Mouse (Mus musculus) left cerebral cortex, postnatal 25 days (tissue): ENCODE data around the gene Lrrc9. TPM values are rescaled to one million over a fixed set of nuclear protein-coding genes. Genes with fewer than 3 reads are reported as not detected.
A peak's percentile ranks its signal among the peaks of the same experiment; 100 is the strongest.

Experiments
- DNase-seq, 2 experiments: peaks; one replicate each; pipeline ENCODE4 v3.0.0; 2022; ENCODE audit warnings: low spot score in 2 of 2, mixed read lengths in 1 of 2
- intact Hi-C: fragments of 180-260 bp; cut with DNase I; formaldehyde crosslinking; loops from one replicate; pipeline ENCODE4 v1.15.1; 2025
- total RNA-seq, 2 experiments: library from RNA; stranded (reverse); gene quantifications; 2 replicates each; pipeline ENCODE4 v1.2.3; 2021

Lrrc9 gene
- total RNA-seq, 2 experiments from 2014 or later, result 1.3 to 2.4 TPM

DNA sequence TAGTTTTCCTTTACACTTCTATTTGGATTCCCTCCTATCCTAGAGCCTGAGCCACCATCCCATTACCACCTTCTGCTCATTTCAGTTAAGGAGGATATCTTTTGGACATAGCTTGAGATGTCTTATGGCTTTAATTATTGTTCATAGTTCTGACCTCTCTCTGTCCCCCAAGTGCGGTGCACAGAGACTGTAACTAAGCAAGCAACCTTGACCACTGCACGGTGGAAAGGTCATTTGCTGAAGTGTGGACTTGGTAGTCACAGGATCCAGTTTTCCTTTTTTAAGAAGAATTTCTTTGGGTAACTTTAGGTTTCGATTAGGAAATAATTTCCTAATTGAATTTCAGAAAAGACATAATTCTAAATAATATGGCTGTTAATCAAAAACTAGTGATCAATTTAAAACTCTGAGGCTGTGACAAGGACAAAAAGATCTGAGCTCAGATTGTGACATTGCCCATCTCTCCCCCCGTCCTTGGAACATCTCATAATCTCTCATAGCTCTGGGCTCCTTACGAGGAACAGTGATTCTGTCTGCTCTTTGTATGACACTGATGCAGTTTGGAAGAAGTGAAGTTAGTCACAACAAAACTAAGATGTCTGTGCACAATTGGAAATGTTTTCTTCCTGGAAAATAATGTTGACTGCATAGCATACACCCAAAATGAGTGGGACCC is 24.3 kb downstream of the Lrrc9 start:
- intact Hi-C loops, result no loop called here
- DNase-seq, result no peak

DNA sequence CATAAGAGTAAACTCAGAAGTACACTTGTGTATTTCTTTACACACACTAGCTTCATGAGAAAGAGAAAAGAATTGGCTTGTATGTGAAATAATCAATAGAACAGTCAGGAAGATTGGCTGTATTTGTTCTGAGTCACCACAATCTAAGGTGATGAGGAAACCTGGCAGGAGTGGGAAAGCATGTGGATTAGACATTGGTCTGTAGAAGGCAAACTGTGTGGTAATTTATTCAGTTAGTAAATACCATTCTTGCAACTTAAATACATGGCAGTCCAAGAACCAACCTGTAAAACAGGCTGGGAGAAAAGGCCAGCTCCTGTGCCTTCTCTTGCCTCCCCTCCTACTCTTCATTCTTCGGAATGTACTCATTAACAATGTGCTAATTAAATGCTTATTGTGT is 25.6 kb downstream of the Lrrc9 start:
- intact Hi-C loops, result no loop called here
- DNase-seq, result no peak

DNA sequence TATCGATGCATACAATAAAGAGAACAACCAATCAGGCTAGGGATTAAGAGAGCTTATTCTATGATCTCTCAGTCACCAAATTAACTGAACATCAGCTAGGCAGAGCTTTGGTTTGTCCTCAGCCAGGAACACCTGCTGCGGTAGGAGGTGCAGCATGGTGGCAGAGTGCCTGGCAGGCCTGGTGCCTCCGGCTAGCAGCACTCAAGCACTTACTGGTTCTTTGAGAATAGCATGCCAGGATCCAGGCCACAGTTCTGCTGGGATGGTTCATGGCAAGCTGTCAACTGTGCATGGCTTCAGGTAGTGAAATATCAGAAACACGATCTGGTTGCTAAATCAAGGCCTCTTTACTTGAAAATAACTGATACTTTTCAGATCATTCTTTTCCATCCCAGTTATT is 26.1 kb downstream of the Lrrc9 start:
- intact Hi-C loops, result no loop called here

DNA sequence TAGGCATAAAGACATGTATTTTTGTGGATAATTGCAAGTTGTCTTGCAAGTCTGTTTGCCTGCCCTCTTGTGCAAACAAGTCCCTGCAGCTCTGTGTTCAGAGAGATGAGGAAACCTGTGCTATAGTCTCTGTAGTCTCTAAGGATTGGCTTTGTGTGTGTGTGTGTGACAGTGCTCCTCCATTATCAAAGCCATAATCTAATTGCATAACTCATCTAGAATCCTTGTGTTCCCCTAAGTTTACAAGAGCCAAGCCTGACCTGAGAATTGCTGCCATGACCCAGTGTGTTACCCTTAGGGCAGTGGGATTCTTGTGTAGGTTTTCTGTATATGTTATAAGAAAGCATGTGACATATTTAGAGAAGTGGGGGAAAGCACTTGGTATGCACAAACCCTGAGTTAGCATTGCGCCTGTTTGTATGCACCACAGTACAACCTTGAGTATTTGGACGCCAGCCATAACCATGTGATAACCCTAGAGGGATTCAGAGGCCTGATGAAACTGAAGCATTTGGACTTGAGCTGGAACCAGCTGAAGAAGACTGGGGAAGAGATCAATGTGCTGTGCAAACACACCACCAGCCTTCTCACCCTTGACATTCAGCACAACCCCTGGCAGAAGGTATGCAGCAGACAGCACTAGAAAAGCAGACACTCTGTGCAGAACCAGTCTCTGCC is 35.2 kb downstream of the Lrrc9 start:
- no peak for DNase-seq
- intact Hi-C loops, result no loop called here

More for the DNA sequence above, 26.1 kb downstream of the Lrrc9 start:
- no peak for DNase-seq

DNA sequence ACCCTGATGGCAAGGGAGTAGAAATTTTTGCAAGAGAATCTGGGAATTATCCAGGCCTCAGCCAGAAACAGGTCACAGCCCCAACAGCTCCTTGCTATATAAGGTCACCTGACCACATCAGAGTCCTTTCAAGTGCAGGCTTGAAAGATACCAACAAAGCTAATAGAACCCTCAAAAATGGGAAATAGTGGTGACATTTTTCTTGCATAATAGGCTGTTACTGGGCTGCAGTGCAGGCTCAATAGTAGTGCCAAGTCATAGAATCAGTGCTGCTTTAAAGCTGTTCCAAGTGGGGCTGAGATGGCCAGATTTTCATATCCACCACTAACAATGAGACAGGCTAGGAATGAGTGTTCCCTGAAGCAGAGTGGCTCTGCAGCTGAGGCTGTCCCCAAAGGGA is 40.6 kb downstream of the Lrrc9 start:
- intact Hi-C loops, result no loop called here

DNA sequence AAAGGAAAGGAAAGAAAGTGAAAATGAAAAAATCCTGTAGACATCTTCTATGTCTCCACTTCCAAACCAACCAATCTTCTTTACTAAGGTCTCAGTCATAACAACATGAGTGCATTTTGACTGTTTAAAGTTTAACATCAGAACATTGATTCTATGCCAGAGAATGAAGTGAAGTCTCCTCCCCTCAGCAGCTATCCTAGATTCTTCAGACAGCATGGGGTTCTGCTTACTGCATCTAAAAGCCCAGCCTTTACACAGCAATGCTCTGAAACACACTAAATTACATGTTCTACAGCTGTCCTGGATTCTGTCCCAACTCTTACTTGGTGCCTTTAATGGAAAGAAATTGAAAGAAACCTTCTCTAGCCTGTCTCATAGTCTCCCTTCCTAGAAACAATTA is 43.2 kb downstream of the Lrrc9 start:
- intact Hi-C loops, result no loop called here
- no peak for DNase-seq

More for the DNA sequence above, 40.6 kb downstream of the Lrrc9 start:
- DNase-seq, result peak in 1 of 2 experiments; percentile 18

DNA sequence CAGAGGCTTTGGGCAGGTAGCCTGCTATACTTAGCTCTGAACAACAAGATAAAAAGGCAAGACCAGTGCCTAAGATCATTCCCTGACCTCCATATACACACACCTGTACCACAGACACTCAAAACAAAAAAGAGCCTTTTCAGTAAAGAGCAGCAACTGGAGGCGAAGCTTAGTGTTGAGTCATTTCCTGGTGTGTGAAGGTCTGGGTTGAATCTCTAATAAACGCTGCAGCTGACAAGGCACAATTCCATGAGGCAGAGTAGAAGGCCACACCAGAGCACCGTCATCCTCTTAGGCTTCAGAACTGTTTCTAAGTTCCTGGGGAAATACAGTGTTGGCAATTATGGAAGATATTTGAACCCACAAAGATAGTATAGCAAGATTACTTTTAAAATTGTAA is 45.8 kb downstream of the Lrrc9 start:
- intact Hi-C loops, result no loop called here

DNA sequence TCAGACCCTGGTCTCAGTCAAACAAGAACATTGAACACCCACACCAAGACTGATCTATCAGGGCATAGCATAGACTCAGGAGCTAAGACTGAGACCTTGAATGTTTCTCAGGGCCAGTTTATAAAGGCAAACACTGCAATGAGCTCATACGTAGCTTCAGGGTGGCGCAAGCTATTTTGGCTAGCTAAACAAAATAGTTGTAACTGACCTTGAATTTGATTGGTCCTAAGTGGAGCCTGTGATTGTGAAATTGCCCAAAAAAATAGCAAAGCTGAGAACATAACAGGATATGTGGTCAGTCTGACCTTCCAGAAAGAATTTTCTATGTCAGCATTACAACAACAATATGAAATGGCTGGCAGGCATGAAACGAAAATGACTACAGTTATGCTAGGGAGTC is 48.3 kb downstream of the Lrrc9 start:
- DNase-seq, result no peak
- intact Hi-C loops, result no loop called here

More for the DNA sequence above, 45.8 kb downstream of the Lrrc9 start:
- DNase-seq, result no peak

DNA sequence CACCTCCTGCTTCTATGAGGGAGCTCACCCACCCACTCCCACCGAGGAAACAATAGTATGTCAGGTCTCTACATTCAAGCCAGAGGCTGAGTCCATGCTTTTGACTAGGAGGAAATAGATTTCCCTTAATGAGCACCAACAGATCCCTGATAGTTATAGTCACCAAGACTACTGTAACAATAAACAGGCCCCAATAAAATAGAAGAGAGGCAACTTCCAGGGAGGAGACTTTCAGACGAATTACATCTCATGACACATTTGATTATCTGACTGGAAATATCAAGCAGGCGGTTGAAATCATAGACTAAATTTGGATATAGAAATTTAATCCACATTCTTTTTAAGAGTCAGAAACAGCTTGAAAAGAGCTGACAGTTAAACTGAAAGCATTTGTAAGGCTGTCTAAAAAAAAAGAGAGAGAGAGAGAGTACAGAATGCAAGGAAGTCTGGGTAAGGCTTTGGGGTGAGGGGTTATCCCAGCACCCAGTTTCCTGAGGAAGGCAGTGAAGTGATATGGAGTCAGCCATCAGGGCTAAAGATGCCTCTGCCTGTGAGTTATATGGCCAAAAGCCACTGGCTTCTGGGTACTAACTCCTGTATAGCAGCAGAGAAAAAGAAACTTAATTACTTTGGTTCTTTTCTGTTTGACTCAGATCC is 49.5 kb downstream of the Lrrc9 start:
- no peak for DNase-seq
- intact Hi-C loops, result no loop called here

DNA sequence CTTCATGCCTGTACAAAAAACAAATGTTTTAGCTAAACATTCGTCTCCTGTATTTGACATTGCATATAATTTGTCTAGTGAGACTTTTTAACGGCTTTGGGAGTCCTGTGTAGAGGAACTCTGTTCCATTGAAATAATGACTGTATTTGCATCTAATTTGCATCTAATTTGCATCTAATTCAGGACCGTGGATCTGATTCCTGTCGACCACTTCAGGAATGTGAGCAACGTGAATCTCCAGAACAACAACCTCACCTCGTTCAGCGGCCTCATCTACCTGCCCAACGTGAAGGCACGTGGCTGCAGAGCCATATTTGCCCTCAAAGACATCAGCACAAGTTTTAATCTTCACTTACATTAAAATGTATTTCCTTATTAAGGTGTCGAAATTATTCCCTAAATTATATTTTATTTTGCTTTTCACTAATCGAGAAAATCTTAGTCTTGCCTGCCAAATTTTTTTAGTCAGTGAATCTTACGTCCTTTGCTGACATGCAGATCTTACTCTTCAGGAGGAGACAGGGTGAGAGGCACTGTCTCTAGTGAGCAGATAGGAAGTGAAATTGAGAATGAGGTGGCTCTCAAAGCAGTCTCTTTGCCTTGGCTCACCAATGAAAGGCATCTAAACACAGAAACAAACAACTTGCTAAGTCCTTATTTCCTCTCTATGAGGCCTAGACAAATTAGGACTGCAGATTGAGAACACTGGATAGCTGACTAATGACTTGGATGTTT is 55.4 kb downstream of the Lrrc9 start:
- DNase-seq, result no peak
- intact Hi-C loops, result no loop called here

DNA sequence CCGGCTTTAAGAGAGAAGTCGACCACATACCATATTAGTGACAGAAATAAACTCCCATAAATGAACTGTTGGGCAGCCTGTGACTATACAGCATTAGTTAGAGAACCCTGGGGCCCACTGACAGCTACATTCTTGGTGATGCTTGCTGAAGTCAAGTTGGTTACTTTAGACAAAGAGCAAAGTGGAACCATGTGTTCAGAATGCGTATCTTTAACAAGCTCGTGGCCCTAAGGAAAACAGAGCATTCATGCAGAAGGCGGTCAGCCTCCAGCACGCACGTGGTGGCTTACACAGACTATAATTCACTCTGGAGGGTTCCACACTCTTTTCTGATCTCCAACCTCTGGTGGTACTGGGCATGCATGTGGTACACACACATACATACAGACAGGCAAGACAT is 67.9 kb downstream of the Lrrc9 start:
- intact Hi-C loops, result loop anchor here (10.0 kb wide), 1 partner anchor 465 kb away; no protein-coding TSS in a partner anchor
- no peak for DNase-seq

DNA sequence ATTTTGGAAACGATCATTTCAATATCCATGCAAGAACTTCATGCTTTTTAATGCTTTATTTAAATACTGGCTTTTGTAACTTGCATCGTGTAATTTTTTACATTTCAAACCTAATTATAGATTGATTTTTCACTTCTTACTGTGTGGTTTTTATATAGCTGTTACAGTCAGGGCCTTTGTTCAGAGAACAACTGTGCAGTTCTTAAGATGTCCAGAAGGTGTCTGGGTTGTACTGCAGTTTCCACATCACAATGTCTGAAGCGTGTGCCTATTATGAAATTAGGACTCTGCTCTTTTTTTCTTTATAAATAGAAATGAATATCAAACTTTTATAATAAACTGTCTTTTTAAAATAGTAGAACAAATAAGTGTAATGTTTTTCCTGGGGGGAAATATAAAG is 73.8 kb downstream of the Lrrc9 start:
- DNase-seq, result peak in 1 of 2 experiments; percentile 44
- intact Hi-C loops, result loop anchor here (2.0 to 10.0 kb wide), 3 partner anchors 141 to 459 kb away; no protein-coding TSS in a partner anchor

DNA sequence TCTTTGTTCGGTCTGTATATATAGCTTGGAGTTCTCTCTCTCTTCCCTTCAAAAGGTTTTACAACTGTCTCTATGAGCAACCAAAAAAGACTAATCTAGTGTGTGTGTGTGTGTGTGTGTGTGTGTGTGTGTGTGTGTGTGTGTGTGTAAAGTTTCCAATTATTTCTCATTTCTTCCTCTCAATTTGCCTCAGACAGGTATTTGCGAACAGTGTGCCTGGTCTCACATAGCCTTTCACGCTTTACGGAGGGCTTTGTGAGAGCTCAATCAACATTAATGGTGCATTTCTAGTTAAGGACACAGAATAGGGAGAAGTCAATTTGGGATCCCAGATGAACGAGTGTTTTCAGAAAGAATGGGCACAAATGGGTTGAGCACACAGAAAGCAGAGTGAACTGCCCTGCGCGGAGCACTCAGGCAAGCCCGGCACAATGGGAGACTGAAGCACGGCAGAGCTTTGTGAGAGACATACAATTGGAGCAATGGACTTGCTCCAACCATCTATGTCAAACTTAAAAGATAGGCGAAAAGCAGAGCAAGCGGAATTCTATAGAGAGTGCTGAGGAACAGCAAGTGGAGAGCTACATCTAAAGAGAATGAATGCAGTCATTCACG is 76.6 kb downstream of the Lrrc9 start:
- no peak for DNase-seq
- intact Hi-C loops, result loop anchor here (5.0 to 10.0 kb wide), 2 partner anchors 174 to 457 kb away; no protein-coding TSS in a partner anchor

DNA sequence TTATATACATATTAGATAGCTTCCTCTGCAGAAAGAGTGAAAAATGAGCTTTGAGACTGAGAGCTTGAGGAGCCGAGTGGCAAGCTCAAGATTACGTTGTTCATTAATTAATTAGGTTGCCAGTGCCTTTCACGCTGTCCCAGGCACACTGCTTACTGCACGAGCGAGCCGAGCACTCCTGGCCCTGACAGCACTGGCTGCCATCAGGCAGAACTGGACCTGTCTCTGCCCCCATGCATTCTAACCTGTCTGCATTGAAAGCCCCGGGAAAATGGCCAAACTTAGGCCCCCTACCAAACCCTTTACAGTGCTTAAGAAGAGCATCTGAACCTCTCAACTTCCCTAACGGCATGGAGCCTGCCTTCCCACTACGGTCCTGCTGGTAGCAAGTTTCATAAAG is 77.7 kb downstream of the Lrrc9 start:
- no peak for DNase-seq
- intact Hi-C loops, result loop anchor here (5.0 to 10.0 kb wide), 2 partner anchors 173 to 455 kb away; no protein-coding TSS in a partner anchor

DNA sequence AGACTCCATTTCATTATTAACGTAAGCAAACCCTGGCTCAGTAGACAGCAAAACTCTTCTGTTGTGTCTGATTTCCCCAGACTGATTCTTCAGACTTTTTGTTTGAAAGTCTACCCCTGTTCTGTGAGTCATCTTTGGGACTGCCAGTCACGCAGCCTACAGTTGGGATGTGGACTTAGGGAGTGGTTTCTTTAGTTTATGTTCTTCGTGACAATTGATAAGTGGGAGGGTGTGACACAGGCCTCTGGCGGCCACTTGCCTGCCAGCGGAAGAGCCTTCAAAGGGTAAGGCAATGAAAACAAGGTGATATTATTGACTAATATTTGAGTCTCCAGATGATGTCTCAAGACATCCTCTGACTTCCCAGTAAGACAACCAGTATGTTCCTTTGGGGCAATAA is 78.2 kb downstream of the Lrrc9 start:
- no peak for DNase-seq
- intact Hi-C loops, result loop anchor here (5.0 to 10.0 kb wide), 2 partner anchors 172 to 455 kb away; no protein-coding TSS in a partner anchor

DNA sequence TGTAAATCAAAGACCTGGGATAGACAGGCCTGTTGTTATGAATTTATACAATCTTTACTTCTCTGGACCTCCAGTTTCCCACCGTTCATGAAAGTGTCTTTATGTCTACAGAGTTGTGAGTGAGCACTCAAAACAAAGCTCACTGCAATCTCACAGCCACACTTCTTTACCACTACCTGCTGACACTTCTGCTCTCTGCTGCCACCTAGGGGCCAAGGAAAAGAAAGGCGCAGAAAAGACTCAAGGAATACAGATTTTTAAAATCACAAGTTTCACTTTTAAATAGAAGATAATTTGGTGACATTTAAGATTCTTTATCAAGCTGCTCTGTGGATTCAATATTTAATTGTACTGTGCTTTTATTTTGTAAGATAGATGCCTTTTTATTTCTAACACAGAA is 79.0 kb downstream of the Lrrc9 start:
- intact Hi-C loops, result no loop called here
- DNase-seq, result peak; percentile 16 to 35

DNA sequence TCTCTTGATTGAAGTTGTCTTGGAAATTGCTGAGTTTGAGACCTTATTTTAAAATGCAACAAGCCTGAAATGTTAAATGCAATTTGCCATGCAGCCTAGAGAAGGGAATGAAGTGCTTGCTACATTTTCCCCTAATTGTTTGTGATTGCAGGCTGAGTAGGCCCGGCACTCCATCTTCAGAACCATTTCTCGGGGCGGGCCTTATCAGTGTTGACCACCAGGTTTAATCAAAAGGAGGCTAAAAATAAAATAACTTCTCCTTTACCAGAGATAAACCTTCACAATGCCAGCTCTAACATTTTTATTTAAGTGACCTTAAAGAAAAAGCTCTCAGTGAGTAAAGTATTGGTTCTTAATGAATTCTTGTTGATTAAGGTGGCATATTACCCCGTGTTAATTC is 83.9 kb downstream of the Lrrc9 start:
- DNase-seq, result no peak
- intact Hi-C loops, result no loop called here

DNA sequence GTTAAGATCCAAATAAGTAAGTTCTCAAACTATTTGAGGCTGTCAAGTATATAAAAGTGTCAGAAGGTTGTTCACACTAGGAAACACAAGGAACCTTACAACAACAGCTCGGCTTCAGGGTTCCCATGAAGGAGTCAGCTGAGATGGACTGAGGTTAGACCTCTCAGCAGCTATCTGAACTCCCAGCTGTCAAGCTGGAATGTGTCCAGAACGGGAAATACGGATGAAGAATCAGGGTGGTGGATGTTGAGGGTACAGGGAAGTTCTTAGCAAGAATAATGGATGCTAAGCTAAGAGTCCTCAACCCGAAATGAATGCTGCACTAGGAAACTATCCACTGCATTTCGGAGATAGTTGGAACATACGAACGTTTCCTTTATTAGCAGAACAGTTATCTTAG is 90.6 kb downstream of the Lrrc9 start:
- intact Hi-C loops, result no loop called here
- no peak for DNase-seq

DNA sequence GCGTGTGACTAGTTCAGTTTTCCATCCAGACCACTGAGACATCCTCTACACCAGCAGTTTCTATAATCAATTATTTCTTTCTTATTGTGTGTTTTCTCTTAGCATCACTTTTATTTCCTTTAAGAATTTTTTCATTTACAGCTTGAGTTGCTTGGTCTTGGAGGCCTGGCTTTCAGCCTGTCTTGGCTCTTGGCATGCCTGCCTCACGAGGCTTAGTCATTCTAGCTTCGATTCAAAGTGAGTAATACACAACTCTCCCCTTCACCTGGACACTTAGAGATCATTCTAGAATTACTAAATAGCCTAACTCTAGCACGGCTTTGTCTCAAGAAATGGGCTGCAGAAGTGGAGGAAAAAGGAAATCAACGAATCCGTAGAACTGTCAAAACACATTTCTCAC is 92.3 kb downstream of the Lrrc9 start:
- intact Hi-C loops, result no loop called here
- no peak for DNase-seq
